Mouse (Mus musculus): ENCODE data around the gene Iqsec1.

GRCm38 (mm10) chr6:90813526-90813925 is 175.0 kb downstream of the Iqsec1 start:
- no peak for TF ChIP-seq POLR2A (IDR thresholded peaks at IDR 0.05; ENCODE audit: borderline replicate concordance, extremely low read depth, low read depth, low read length)
- TF ChIP-seq CTCF (IDR thresholded peaks at IDR 0.05; ENCODE audit: insufficient read depth, low read length): no peak
